Mouse (Mus musculus) right cerebral cortex, adult 18-20 months (tissue): ENCODE results near the gene Bod1.

Experiments
- DNase-seq: peaks from one replicate; pipeline ENCODE4 v3.0.0; 2022; ENCODE audit warnings: mixed read lengths

Gene Bod1

GRCm38 (mm10) chr11:31671354-31672169 lies at the start of gene Bod1:
Gene Bod1, minus strand, starts transcription at chr11:31671885.
- DNase-seq = peak; percentile 97

GRCm38 (mm10) chr11:31719090-31719489 lies 47.4 kb upstream of the Bod1 start:
- DNase-seq = no peak

- no peak for DNase-seq
These were observed 46.4 kb upstream of the Bod1 start for GRCm38 (mm10) chr11:31717926-31718735.

- DNase-seq = peak; percentile 76
These were observed 42.0 kb upstream of the Bod1 start for GRCm38 (mm10) chr11:31713641-31714121.

- peak; percentile 38 for DNase-seq
These were observed 41.4 kb upstream of the Bod1 start for GRCm38 (mm10) chr11:31713116-31713515.

GRCm38 (mm10) chr11:31707771-31708170 lies 36.1 kb upstream of the Bod1 start:
- DNase-seq = no peak

- DNase-seq = peak; percentile 82
These were observed 31.5 kb upstream of the Bod1 start for GRCm38 (mm10) chr11:31703173-31703572.

- DNase-seq = no peak
These were observed 30.2 kb upstream of the Bod1 start for GRCm38 (mm10) chr11:31701901-31702300.

- DNase-seq = no peak
These were observed 27.8 kb upstream of the Bod1 start for GRCm38 (mm10) chr11:31699502-31699901.

- peak; percentile 85 for DNase-seq
These were observed 23.1 kb upstream of the Bod1 start for GRCm38 (mm10) chr11:31694801-31695200.

GRCm38 (mm10) chr11:31694109-31694508 lies 22.4 kb upstream of the Bod1 start:
- no peak for DNase-seq

GRCm38 (mm10) chr11:31693322-31693721 lies 21.6 kb upstream of the Bod1 start:
- DNase-seq = no peak

GRCm38 (mm10) chr11:31688956-31689355 lies 17.3 kb upstream of the Bod1 start:
- DNase-seq = no peak

- no peak for DNase-seq
These were observed 13.4 kb upstream of the Bod1 start for GRCm38 (mm10) chr11:31684913-31685567.

- peak; percentile 79 for DNase-seq
These were observed 12.4 kb upstream of the Bod1 start for GRCm38 (mm10) chr11:31684126-31684525.

- DNase-seq = no peak
These were observed 8.2 kb upstream of the Bod1 start for GRCm38 (mm10) chr11:31679840-31680381.

- no peak for DNase-seq
These were observed 5.6 kb upstream of the Bod1 start for GRCm38 (mm10) chr11:31677309-31677708.

GRCm38 (mm10) chr11:31676661-31677252 lies 5.1 kb upstream of the Bod1 start:
- no peak for DNase-seq

GRCm38 (mm10) chr11:31675430-31675829 lies 3.7 kb upstream of the Bod1 start:
- peak; percentile 53 for DNase-seq

- no peak for DNase-seq
These were observed 482 bp upstream of the Bod1 start for GRCm38 (mm10) chr11:31672170-31672563.

- DNase-seq = no peak
These were observed 1.2 kb downstream of the Bod1 start for GRCm38 (mm10) chr11:31670468-31670921.

GRCm38 (mm10) chr11:31669172-31669869 lies 2.4 kb downstream of the Bod1 start:
- DNase-seq = no peak
